In the genomic region with DNA sequence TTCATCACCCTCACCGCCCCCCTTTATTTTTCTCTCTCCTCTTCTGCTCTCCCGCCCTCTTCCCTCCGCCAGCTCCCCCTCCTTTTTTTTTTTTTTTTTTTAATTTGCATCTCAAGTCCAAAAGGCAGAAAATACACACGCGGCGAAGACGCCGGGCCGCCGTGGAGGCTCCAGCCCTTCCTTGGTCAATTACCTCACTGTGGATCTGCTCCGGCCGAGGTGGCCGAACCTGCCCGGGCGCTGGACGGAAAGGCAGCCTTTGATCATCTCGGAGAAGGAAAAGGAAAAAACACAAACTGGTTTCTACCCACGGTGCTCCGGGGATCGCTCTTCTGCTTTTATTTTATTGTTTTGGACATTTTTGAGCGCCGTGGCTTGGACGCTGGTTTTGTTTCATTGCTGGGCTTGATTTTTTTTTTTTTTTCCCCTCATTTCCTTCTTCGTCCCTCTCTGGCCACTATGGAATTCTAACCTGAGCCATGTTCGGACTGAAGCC, we compare ENCODE assay signal across 8 mouse cellular contexts.
DNase-seq lines count a peak whose midpoint lies in the region; ATAC-seq and TF ChIP-seq lines count a peak whose summit lies in the region.

No protein-coding gene starts in this region.

- intact Hi-C loops in gastrocnemius, adult 2 months (cut with DNase I): no loop called here
- intact Hi-C loops in gastrocnemius, postnatal 36 days (cut with DNase I): loop anchor here (5.0 kb wide), 1 partner anchor 44 kb away; no protein-coding TSS in a partner anchor

- TF ChIP-seq POLR2A in ES-Bruce4 (IDR thresholded peaks at IDR 0.05; ENCODE audit: insufficient read depth, low read length): no peak

- peak overlapping the region; percentile 95 for H3K4me3 ChIP-seq in gastrocnemius, adult 2 months
- peak overlapping the region; percentile 71 for H3K4me3 ChIP-seq in ES-Bruce4 (ENCODE audit: low read depth, low read length)
- H3K4me3 ChIP-seq in embryonic facial prominence, embryonic 15.5 days (replicated peaks): peak overlapping the region; percentile 70
- H3K4me3 ChIP-seq in kidney, embryonic 15.5 days (replicated peaks): peak overlapping the region; percentile 83
- peak overlapping the region; percentile 74 for H3K4me3 ChIP-seq in midbrain, embryonic 10.5 days

- ATAC-seq in embryonic facial prominence, embryonic 15.5 days (ENCODE audit: insufficient number of reproducible peaks, low FRiP score, low TSS enrichment, low read depth): no peak
- no peak for ATAC-seq in kidney, embryonic 15.5 days (replicated peaks; ENCODE audit: low FRiP score)

- no peaks in the 10 kb centered on the region for H3K4me1 ChIP-seq in ES-Bruce4 (ENCODE audit: control insufficient read depth, insufficient read depth, low read length)
- H3K4me1 ChIP-seq in embryonic facial prominence, embryonic 15.5 days: peaks cover 96% of the 10 kb centered on the region
- peaks cover 99% of the 10 kb centered on the region for H3K4me1 ChIP-seq in kidney, embryonic 15.5 days
- H3K4me1 ChIP-seq in midbrain, embryonic 10.5 days: peaks cover 87% of the 10 kb centered on the region

- H3K36me3 ChIP-seq in ES-Bruce4 (ENCODE audit: control insufficient read depth, insufficient read depth, low read length, poor library complexity, severe bottlenecking): no peaks in the 10 kb centered on the region
- no peaks in the 10 kb centered on the region for H3K36me3 ChIP-seq in embryonic facial prominence, embryonic 15.5 days
- H3K36me3 ChIP-seq in kidney, embryonic 15.5 days: no peaks in the 10 kb centered on the region
- H3K36me3 ChIP-seq in midbrain, embryonic 10.5 days: no peaks in the 10 kb centered on the region

- H3K9ac ChIP-seq in ES-Bruce4 (ENCODE audit: low read depth, poor library complexity, severe bottlenecking): peak overlapping the region; percentile 78
- H3K9ac ChIP-seq in embryonic facial prominence, embryonic 15.5 days: peak overlapping the region; percentile 62
- H3K9ac ChIP-seq in kidney, embryonic 15.5 days: peak overlapping the region; percentile 80

- H3K9me3 ChIP-seq in ES-Bruce4 (replicated peaks; ENCODE audit: control insufficient read depth, insufficient read depth, low read length, poor library complexity, severe bottlenecking): no peaks in the 10 kb centered on the region
- no peaks in the 10 kb centered on the region for H3K9me3 ChIP-seq in embryonic facial prominence, embryonic 15.5 days (replicated peaks)
- H3K9me3 ChIP-seq in kidney, embryonic 15.5 days (replicated peaks): no peaks in the 10 kb centered on the region
- H3K9me3 ChIP-seq in midbrain, embryonic 10.5 days (replicated peaks): no peaks in the 10 kb centered on the region

- TF ChIP-seq CTCF in gastrocnemius, adult 2 months (IDR thresholded peaks at IDR 0.05): no peak
- TF ChIP-seq CTCF in ES-Bruce4 (IDR thresholded peaks at IDR 0.05; ENCODE audit: low read depth, low read length): no peak

- H3K27me3 ChIP-seq in ES-Bruce4 (ENCODE audit: control insufficient read depth, insufficient read depth, low read length, poor library complexity, severe bottlenecking): peaks cover 2% of the 10 kb centered on the region; the same call in 1 of the 2 replicates
- peaks cover 7% of the 10 kb centered on the region; the same call in 1 of the 2 replicates for H3K27me3 ChIP-seq in embryonic facial prominence, embryonic 15.5 days
- H3K27me3 ChIP-seq in kidney, embryonic 15.5 days: peaks cover 16% of the 10 kb centered on the region
- peaks cover 64% of the 10 kb centered on the region for H3K27me3 ChIP-seq in midbrain, embryonic 10.5 days (ENCODE audit: low read depth, poor library complexity, severe bottlenecking)

- DNase-seq in gastrocnemius, adult 2 months: peak; percentile 54
- DNase-seq in gastrocnemius, postnatal 36 days: no peak
- peak; percentile 75 for DNase-seq in midbrain, embryonic 10.5 days (ENCODE audit: low spot score)
- no peak for DNase-seq in embryo, embryonic 10.5 days (ENCODE audit: low spot score)
- no peak for DNase-seq in adrenal gland, postnatal 25 days

- no peak for TF ChIP-seq EP300 in ES-Bruce4 (IDR thresholded peaks at IDR 0.05; ENCODE audit: insufficient read depth, low read depth, low read length)

- H3K27ac ChIP-seq in gastrocnemius, adult 2 months: peak overlapping the region; percentile 90
- no peak overlapping the region for H3K27ac ChIP-seq in ES-Bruce4 (ENCODE audit: insufficient read depth, low read length)
- H3K27ac ChIP-seq in embryonic facial prominence, embryonic 15.5 days (replicated peaks): peak overlapping the region; percentile 90
- peak overlapping the region; percentile 95 for H3K27ac ChIP-seq in kidney, embryonic 15.5 days
- peak overlapping the region; percentile 99 for H3K27ac ChIP-seq in midbrain, embryonic 10.5 days (replicated peaks)

- WGBS in embryonic facial prominence, embryonic 15.5 days: 0% methylated on average over 25 of the region's 25 CpGs
- WGBS in kidney, embryonic 15.5 days: under 1% methylated on average over 25 of the region's 25 CpGs
- WGBS in midbrain, embryonic 10.5 days: under 1% methylated on average over 25 of the region's 25 CpGs

- H3K4me2 ChIP-seq in embryonic facial prominence, embryonic 15.5 days (replicated peaks): peak overlapping the region; percentile 98
- H3K4me2 ChIP-seq in kidney, embryonic 15.5 days: peak overlapping the region; percentile 95

Comparison
In these comparisons a context has a peak if more than half of its experiments do, and no peak if none do; other contexts are left out.
1. DNase-seq: peak in gastrocnemius, adult 2 months (single experiment) and midbrain, embryonic 10.5 days (single experiment); none in gastrocnemius, postnatal 36 days (0 of 2), embryo, embryonic 10.5 days (single experiment) and adrenal gland, postnatal 25 days (single experiment).
2. Peak in every context shown above with its lines, with median percentiles within 50 percentile points of each other: H3K4me3 ChIP-seq and H3K9ac ChIP-seq.